Mouse (Mus musculus) embryonic fibroblast, embryonic 13.5 days (primary cell): ENCODE data around the gene Srgn.

ENCODE experiments used
- CTCF ChIP-seq: IDR thresholded peaks from 2 replicates; pipeline ENCODE4 v1.5.1; 2011; ENCODE audit warnings: mild to moderate bottlenecking, control low read depth, low read length, moderate library complexity, borderline replicate concordance; ENCODE audit not compliant: insufficient read depth
- POLR2A ChIP-seq: IDR thresholded peaks from 2 replicates; pipeline ENCODE4 v1.6.1; 2011; ENCODE audit warnings: low read depth, mild to moderate bottlenecking, control low read depth, low read length, moderate library complexity

- TF ChIP-seq CTCF (no peak), POLR2A (no peak)
Measured at GRCm38 (mm10) chr10:62450280-62450640, 77.0 kb downstream of the Srgn start.
